Mouse (Mus musculus): ENCODE data around the gene Il6ra. TPM values are rescaled to one million over a fixed set of nuclear protein-coding genes. Genes with fewer than 3 reads are reported as not detected.

The Il6ra gene
- polyA plus RNA-seq, 1 experiment = 10.4 TPM

- 67% methylated on average over 4 of the region's 4 CpGs for WGBS
- Histone ChIP-seq H3K27me3 (ENCODE audit: control insufficient read depth, insufficient read depth, low read length) (no peaks in the 10 kb centered on the region), H3K4me1 (replicated peaks; ENCODE audit: control insufficient read depth, insufficient read depth, low read length) (peaks cover 23% of the 10 kb centered on the region), H3K36me3 (ENCODE audit: control insufficient read depth, insufficient read depth, low read length) (no peaks in the 10 kb centered on the region), H3K27ac (ENCODE audit: control insufficient read depth, insufficient read depth, low read length) (no peak overlapping the region), H3K4me3 (ENCODE audit: control insufficient read depth, insufficient read depth, low read length) (no peak overlapping the region)
- DNase-seq = peak; percentile 59
- TF ChIP-seq POLR2A (IDR thresholded peaks at IDR 0.05; ENCODE audit: control insufficient read depth, extremely low read depth, insufficient read depth, low read length, poor library complexity) = no peak
- TF ChIP-seq CTCF (IDR thresholded peaks at IDR 0.05; ENCODE audit: borderline replicate concordance, control insufficient read depth, extremely low read depth, insufficient read depth, low read length, poor library complexity) = no peak
These were observed 95.9 kb downstream of the Il6ra start for GRCm38 (mm10) chr3:89817056-89817455.

Other genes starting within 250 kb of the Il6ra start
- 70.8 and 71.1 TPM in 2 replicates for gene Adar, start 198.2 kb downstream of the Il6ra start, polyA plus RNA-seq (2012; rRNA removed)
- gene Chrnb2, start 148.6 kb downstream of the Il6ra start, polyA plus RNA-seq (2012; rRNA removed) = 2.8 and 2.9 TPM in 2 replicates
- gene Ube2q1, start 139.6 kb downstream of the Il6ra start, polyA plus RNA-seq (2012; rRNA removed) = 47.8 and 49.1 TPM in 2 replicates
- 0.43 and 0.69 TPM in 2 replicates for gene She, start 81.8 kb downstream of the Il6ra start, polyA plus RNA-seq (2012; rRNA removed)
- 109 and 123 TPM in 2 replicates for gene Atp8b2, start 50.3 kb upstream of the Il6ra start, polyA plus RNA-seq (2012; rRNA removed)
- 53.9 and 61.4 TPM in 2 replicates for gene Hax1, start 85.6 kb upstream of the Il6ra start, polyA plus RNA-seq (2012; rRNA removed)
- 45.9 and 59.7 TPM in 2 replicates for gene 4933434E20Rik, start 138.4 kb upstream of the Il6ra start, polyA plus RNA-seq (2012; rRNA removed)
- 199 and 208 TPM in 2 replicates for gene Ubap2l, start 139.4 kb upstream of the Il6ra start, polyA plus RNA-seq (2012; rRNA removed)
- 252 and 262 TPM in 2 replicates for gene Tpm3, start 159.5 kb upstream of the Il6ra start, polyA plus RNA-seq (2012; rRNA removed)
- gene Nup210l, start 190.9 kb upstream of the Il6ra start, polyA plus RNA-seq (2012; rRNA removed) = 1.5 and 1.6 TPM in 2 replicates